Mouse (Mus musculus): ENCODE measurements at regions not wholly inside any gene's neighbourhood (a gene's known extent, or its start where the extent isn't known, plus 50 kb on each side); places are given as distances from the start of the nearest gene placed in this dataset.

DNA sequence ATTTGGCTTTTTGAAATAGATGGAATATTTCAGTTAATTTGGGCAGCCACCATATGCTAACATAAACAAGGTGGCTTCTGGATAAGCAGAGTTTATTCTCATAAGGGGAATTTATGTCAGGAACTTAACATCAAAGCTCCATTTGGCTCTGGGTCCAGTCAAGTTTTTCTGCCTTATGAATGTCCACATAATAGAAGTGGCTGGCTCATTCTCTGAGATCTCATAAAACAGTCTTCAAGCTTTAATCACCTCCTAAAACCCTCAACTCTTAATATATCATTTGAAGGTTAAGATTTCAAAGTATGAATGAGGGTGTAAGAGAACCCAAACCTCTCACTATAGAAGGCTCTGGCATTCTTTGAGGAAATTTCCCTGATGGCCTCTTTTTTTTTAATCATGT, 1361.0 kb downstream of the Efna5 start:
- in situ Hi-C loops (cut with MboI, MseI): no loop called here

DNA sequence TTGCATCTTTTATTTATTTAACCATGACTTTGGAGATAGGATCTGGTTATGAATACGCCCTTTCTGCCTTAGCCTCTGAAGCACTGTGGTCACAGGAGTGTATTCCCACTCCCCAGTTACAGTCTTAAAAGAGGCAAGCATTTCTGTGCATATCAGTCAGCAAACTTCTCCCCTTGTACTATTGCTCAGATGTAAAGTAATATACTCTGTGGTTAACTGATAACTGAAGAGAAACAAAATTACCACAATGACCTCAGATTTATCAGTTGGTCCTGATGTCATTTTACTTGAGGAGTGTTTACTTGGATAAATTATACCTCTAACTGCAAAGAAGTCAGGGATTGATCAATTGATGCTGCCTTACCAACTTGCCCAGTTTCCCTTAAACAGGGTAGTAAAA, 1366.1 kb downstream of the Efna5 start:
- in situ Hi-C loops (cut with MboI, MseI): no loop called here

GRCm38 (mm10) chr17:61513433-61513832, 1367.7 kb downstream of the Efna5 start:
- in situ Hi-C loops (cut with MboI, MseI): no loop called here

DNA sequence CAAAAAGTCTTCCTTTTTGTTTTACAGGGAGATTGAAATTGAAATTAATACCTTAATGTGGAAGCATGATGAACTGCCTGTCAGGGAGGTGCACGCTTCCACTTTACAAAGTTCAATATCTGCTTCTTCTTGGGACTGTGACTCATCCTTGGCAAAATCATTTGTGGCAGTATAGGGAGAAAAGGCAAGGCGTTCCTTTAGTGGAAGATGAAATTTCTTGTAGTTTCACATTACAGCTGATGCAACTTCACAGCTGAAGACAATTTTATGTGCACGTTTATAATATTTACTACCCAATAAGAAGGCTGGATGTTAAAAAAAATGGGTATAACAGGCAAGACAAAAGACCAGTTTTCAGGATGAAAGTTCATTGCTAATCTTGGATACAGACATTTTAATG, 1385.9 kb downstream of the Efna5 start:
- in situ Hi-C loops (cut with MboI, MseI): loop anchor here in 1 of 2 experiments (10.0 kb wide), 1 partner anchor 1670 kb away; no protein-coding TSS in a partner anchor

GRCm38 (mm10) chr17:61477457-61477856, 1403.7 kb downstream of the Efna5 start:
- in situ Hi-C loops (cut with MboI, MseI): no loop called here

GRCm38 (mm10) chr17:61474405-61474804, 1406.7 kb downstream of the Efna5 start:
- in situ Hi-C loops (cut with MboI, MseI): no loop called here

DNA sequence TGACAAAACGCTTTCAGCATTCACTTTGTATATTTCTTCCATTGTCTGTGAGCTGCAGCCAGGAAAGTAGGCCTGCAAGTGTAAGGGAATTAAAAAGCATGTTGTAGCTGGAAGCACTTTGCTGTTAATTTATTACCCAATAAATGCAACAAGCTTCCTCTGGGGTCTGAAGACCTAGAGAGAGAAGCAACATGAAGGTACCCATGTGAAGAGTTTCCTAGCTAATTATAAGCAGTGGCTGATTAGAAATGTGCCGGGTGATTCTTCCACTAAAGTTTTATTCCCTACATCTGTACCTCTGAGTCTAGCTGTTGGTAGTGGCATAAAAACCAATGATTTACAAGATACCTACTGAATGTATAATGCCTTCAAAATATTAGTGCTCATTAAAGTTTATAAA, 1428.2 kb downstream of the Efna5 start:
- in situ Hi-C loops (cut with MboI, MseI): no loop called here

- in situ Hi-C loops (cut with MboI, MseI): no loop called here
Measured at GRCm38 (mm10) chr17:61426846-61427245, 1454.3 kb downstream of the Efna5 start.
